ENCODE assay signal across 8 mouse cellular contexts in genomic region chr3:57448445-57448844, GRCm38 (mm10). TPM values are rescaled to one million over a fixed set of nuclear protein-coding genes. Genes with fewer than 3 reads are reported as not detected.
DNase-seq lines count a peak whose midpoint lies in the region; ATAC-seq and TF ChIP-seq lines count a peak whose summit lies in the region.

No protein-coding gene starts in this region.

- no peak for TF ChIP-seq EP300 in ES-Bruce4 (IDR thresholded peaks at IDR 0.05; ENCODE audit: insufficient read depth, low read depth, low read length)

- H3K9me3 ChIP-seq in ES-Bruce4 (replicated peaks; ENCODE audit: control insufficient read depth, insufficient read depth, low read length, poor library complexity, severe bottlenecking): no peaks in the 10 kb centered on the region
- no peaks in the 10 kb centered on the region for H3K9me3 ChIP-seq in embryonic facial prominence, embryonic 10.5 days

- TF ChIP-seq POLR2A in ES-Bruce4 (IDR thresholded peaks at IDR 0.05; ENCODE audit: insufficient read depth, low read length): no peak

- no peak overlapping the region for H3K27ac ChIP-seq in ES-Bruce4 (ENCODE audit: insufficient read depth, low read length)
- H3K27ac ChIP-seq in embryonic facial prominence, embryonic 10.5 days (replicated peaks): no peak overlapping the region

- 36% methylated on average over 5 of the region's 5 CpGs for WGBS in embryonic facial prominence, embryonic 10.5 days

- peak; percentile 16 for TF ChIP-seq CTCF in ES-Bruce4 (IDR thresholded peaks at IDR 0.05; ENCODE audit: low read depth, low read length)

- H3K27me3 ChIP-seq in ES-Bruce4 (ENCODE audit: control insufficient read depth, insufficient read depth, low read length, poor library complexity, severe bottlenecking): no peaks in the 10 kb centered on the region
- H3K27me3 ChIP-seq in embryonic facial prominence, embryonic 10.5 days (replicated peaks; ENCODE audit: low read depth, poor library complexity, severe bottlenecking): no peaks in the 10 kb centered on the region

- DNase-seq in adrenal gland, postnatal 10 days: peak; percentile 83
- DNase-seq in embryonic facial prominence, embryonic 10.5 days (ENCODE audit: low spot score): peak; percentile 73
- DNase-seq in heart, adult 8-10 months (ENCODE audit: low spot score): peak; percentile 70
- peak; percentile 77 to 90 for DNase-seq in kidney, postnatal 25 days
- DNase-seq in lung, adult 18-20 months: peak; percentile 57 to 69
- DNase-seq in retina, postnatal 1 day: peak; percentile 80

- H3K4me1 ChIP-seq in ES-Bruce4 (ENCODE audit: control insufficient read depth, insufficient read depth, low read length): no peaks in the 10 kb centered on the region
- H3K4me1 ChIP-seq in embryonic facial prominence, embryonic 10.5 days: no peaks in the 10 kb centered on the region

- H3K4me3 ChIP-seq in ES-Bruce4 (ENCODE audit: low read depth, low read length): no peak overlapping the region
- H3K4me3 ChIP-seq in embryonic facial prominence, embryonic 10.5 days: no peak overlapping the region

- no peaks in the 10 kb centered on the region for H3K36me3 ChIP-seq in ES-Bruce4 (ENCODE audit: control insufficient read depth, insufficient read depth, low read length, poor library complexity, severe bottlenecking)
- no peaks in the 10 kb centered on the region for H3K36me3 ChIP-seq in embryonic facial prominence, embryonic 10.5 days (replicated peaks)

- H3K9ac ChIP-seq in ES-Bruce4 (ENCODE audit: low read depth, poor library complexity, severe bottlenecking): no peak overlapping the region

- no peak for ATAC-seq in monocyte, adult 5-6 weeks (replicated peaks; ENCODE audit: insufficient number of reproducible peaks, low FRiP score, low TSS enrichment, poor library complexity, severe bottlenecking)

RNA-seq across cellular contexts. Expression of gene Tm4sf4, which starts 23.3 kb away (rescaled TPM):
- polyA plus RNA-seq in ES-Bruce4 (2011; ENCODE audit: insufficient read depth, insufficient read length, low read depth, missing spikeins): not detected in 2 replicates
- total RNA-seq in adrenal gland, postnatal 10 days (2021): 10 to 100 TPM; 15.5 to 29.4 TPM
- polyA plus RNA-seq in embryonic facial prominence, embryonic 10.5 days (2016; fragmentation: Nextera tagmentation; extraction: Ambion mirVana): not detected in 2 replicates
- not detected for total RNA-seq in heart, adult 8-10 months (2022)
- not detected in 3 replicates for total RNA-seq in monocyte, adult 5-6 weeks (2017)

Comparison
In these comparisons a context has a peak if more than half of its experiments do, and no peak if none do; other contexts are left out.
1. RNA of gene Tm4sf4, which starts 23.3 kb away (total RNA-seq): 15.5 to 29.4 TPM in adrenal gland, postnatal 10 days; not detected in heart, adult 8-10 months and not detected in monocyte, adult 5-6 weeks; every median in the first group is over 10 times any median in the second.
2. Peak in every context shown above with its lines, with median percentiles within 50 percentile points of each other: DNase-seq.